Mouse (Mus musculus) T-helper 2 cell (primary cell): ENCODE data around the gene Psmd12.

Source experiments
- in situ Hi-C: fragments of 300-600 bp; cut with MboI, MseI; formaldehyde crosslinking; loops from one replicate; pipeline ENCODE4 v1.15.1; 2025; ENCODE audit warnings: high pct_unique_total_duplicates

Psmd12 gene

GRCm38 (mm10) chr11:107509631-107510338 is 30.5 kb downstream of the Psmd12 start:
- in situ Hi-C loops = loop anchor here (5.0 to 10.0 kb wide), 2 partner anchors 38 to 345 kb away; partner anchors contain the start of gene Helz

- in situ Hi-C loops = loop anchor here (5.0 to 10.0 kb wide), 2 partner anchors 37 to 344 kb away; partner anchors contain the start of gene Helz
These were observed 31.3 kb downstream of the Psmd12 start for GRCm38 (mm10) chr11:107510362-107511269.

- in situ Hi-C loops = loop anchor here (5.0 to 10.0 kb wide), 2 partner anchors 35 to 343 kb away; partner anchors contain the start of gene Helz
These were observed 32.7 kb downstream of the Psmd12 start for GRCm38 (mm10) chr11:107511954-107512353.

GRCm38 (mm10) chr11:107513047-107513446 is 33.8 kb downstream of the Psmd12 start:
- in situ Hi-C loops = loop anchor here (5.0 to 10.0 kb wide), 2 partner anchors 34 to 342 kb away; partner anchors contain the start of gene Helz

GRCm38 (mm10) chr11:107516387-107516786 is 37.1 kb downstream of the Psmd12 start:
- in situ Hi-C loops = loop anchor here (10.0 kb wide), 1 partner anchor 338 kb away; no protein-coding TSS in a partner anchor

DNA sequence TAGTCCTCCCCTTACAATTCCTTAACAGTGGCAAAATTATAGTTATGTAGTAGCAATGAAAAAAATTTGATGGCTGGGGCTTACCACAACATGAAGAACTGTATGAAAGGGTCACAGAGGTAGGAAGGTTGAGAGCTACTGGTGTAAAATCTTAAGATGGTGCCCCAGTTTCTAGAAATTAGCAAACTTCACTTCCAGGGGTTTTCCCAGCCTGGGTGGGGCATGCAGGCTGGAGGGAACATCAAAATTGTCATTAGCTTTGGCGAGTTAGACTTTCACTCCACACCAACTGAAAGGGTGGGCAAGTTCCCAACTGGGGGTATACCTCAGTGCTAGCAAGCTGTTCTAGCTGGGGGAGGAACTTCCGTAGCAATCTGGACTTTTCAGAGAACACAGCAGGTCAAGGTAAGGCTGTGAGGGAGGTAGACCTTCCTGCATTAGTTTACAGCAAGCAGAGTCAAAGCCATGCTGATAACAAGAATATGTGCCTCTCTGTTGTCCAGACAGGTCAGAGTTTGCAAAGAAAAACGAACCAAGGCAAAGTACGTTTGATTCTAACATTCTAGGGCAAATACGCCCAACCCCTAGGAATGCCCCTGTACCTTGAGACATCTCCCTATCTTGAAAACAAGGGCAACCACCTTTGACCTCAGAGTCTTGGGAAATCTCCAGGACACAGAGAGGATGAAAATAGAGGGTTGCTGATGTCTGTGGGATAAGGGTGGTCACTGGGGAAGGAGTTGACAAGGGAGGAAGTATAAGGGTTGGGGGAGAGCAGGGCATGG is 39.6 kb downstream of the Psmd12 start:
- in situ Hi-C loops = loop anchor here (10.0 kb wide), 1 partner anchor 336 kb away; no protein-coding TSS in a partner anchor

DNA sequence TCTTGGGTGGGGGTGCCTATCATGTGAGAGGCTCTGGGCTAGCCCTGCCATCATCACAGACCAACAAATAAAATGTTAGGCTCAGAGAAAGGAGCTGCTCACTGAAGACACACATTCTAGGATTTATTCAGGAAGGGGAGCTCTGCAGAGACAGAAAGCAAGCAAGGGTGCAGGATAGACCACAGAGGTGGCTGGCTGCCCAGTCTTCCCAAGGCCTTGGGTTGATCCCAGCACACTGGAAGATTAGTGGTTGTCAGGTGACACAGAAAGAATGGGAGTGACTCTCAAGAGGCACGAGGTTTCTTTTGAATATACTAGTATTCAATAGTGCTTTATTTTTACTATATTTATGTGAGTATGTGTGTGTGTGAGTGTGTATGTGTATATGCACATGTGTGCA is 41.9 kb downstream of the Psmd12 start:
- in situ Hi-C loops = no loop called here

DNA sequence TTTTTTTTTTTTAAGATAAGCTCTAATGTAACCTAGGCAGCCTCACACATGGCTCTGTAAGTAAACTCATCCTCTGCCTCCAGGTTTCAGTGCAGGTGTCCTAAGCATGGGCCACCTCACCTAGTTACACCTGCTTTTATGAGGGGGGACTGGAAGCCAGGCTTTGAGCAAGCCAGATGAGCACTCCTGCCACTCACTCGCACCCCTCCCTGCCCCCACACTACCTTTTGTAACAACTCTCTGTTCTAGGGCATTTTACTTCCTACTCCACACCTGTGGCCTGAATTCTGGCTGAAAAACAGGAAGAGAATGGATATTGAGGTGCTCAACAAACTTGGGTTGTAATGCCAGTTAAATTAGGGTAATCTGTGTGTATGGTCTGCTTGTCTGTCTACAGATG is 45.7 kb downstream of the Psmd12 start:
- in situ Hi-C loops = no loop called here

GRCm38 (mm10) chr11:107527632-107528031 is 48.3 kb downstream of the Psmd12 start:
- in situ Hi-C loops = no loop called here

- in situ Hi-C loops = no loop called here
These were observed 50.0 kb downstream of the Psmd12 start for GRCm38 (mm10) chr11:107529320-107529719.

- in situ Hi-C loops = no loop called here
These were observed 52.2 kb downstream of the Psmd12 start for GRCm38 (mm10) chr11:107531445-107531844.

DNA sequence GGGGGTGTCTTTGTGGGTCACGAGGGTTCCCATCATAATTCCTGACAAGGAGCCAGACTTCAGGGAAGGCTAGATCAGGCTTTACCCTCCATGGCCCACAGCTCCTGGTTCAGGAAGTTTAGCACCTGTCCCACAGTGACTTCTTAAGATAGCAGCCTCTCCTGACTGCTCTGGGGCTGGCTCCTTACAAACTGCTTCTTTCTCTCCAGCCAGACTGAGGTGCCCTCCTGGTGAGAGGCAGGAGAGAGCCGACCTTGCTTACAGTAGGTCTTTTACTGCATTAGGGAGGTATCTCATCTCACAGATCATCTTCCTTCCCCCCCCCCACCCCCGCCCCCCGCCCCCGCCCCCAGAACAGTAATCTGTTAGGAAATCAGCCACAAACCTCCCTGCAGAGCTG is 53.0 kb downstream of the Psmd12 start:
- in situ Hi-C loops = no loop called here

DNA sequence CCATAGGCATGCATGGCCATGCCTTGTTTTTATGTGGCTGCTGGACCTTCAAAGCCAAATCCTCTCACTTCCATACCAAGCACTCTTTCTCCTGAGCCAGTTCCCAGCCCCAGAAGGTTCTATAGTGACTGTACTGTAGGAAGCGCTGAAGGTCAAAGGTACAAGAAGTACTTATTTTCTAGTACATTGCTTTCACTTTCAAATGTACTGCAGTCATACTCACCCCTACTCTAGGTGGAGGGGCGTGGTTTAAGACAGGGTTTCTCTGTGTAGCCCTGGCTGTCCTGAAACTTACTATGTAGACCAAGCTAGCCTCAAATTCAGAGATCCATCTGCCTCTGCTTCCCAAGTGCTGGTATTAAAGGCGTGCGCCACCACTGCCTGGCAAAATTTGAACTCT is 59.7 kb downstream of the Psmd12 start:
- in situ Hi-C loops = no loop called here

GRCm38 (mm10) chr11:107540339-107540738 is 61.1 kb downstream of the Psmd12 start:
- in situ Hi-C loops = no loop called here

DNA sequence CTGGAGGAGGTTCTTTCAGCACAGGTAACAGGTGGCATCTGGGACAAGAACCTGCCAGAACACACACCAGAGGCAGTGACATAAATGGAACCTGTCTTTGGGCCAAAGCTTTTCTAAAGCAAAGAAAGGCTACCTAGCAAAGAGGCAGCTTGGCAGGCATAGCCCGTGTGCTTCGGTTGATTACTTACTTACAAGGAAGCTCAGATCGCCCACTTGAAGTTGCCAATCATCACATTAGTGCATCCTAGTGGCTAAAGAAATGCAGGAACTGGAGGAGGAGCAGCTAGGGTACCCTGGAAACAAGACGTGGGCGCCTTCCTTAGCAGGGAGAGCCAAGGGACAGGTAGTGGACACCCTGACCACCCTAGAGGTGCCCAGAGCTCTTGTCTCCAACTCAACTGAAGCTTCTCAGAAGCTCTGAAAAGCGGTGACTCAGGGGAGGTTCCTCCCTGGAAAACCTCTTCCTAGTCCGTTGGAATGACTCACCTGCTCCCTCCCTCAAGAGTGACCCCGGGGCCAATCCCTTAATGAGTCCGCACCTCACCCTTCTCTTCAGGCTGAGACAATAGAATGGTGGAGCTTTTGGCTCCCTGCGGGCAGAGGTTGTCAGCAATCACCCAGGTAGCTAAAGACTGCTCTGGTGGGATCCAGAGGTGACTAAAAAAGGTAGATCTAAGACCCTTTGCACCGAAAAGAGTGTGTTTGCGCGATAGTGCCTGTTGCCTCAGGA is 66.6 kb downstream of the Psmd12 start:
- in situ Hi-C loops = loop anchor here (5.0 kb wide), 1 partner anchor 34 kb away; no protein-coding TSS in a partner anchor

DNA sequence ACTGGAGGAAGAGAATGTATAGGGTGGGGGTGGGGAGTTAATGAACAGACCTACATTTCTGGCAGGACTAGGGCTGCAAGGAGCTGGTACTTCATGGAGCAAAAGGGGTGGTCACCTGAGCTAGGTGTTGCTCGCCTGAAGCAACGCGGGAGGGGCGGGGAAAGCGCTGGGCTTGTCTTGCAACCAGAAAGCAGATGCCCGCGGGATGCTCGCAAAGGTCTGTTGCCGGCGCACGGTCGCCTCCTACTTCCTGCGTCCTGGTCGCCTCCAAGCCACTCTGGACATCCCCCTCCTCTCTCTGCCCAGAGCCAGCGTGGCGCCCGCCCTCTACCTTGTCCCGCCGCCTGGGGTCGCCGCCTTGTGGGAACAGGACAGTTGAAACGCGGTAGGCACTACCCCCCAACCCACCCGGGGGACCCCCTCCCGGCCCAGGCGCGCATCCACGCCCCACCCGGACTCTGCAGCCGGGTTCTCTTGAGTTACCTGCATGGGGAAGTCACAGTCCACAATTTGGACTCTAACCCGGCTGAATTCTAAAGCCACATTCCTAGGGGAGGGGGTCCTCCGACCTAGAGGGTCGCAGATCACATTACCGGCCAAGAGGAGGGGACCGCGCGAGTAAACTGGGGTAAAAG is 67.5 kb downstream of the Psmd12 start:
- in situ Hi-C loops = loop anchor here (5.0 kb wide), 1 partner anchor 34 kb away; no protein-coding TSS in a partner anchor

- in situ Hi-C loops = loop anchor here (5.0 kb wide), 1 partner anchor 35 kb away; no protein-coding TSS in a partner anchor
These were observed 68.3 kb downstream of the Psmd12 start, which contains the start of gene Helz for GRCm38 (mm10) chr11:107547351-107548203. Gene Helz (plus strand): TSS chr11:107547930.

DNA sequence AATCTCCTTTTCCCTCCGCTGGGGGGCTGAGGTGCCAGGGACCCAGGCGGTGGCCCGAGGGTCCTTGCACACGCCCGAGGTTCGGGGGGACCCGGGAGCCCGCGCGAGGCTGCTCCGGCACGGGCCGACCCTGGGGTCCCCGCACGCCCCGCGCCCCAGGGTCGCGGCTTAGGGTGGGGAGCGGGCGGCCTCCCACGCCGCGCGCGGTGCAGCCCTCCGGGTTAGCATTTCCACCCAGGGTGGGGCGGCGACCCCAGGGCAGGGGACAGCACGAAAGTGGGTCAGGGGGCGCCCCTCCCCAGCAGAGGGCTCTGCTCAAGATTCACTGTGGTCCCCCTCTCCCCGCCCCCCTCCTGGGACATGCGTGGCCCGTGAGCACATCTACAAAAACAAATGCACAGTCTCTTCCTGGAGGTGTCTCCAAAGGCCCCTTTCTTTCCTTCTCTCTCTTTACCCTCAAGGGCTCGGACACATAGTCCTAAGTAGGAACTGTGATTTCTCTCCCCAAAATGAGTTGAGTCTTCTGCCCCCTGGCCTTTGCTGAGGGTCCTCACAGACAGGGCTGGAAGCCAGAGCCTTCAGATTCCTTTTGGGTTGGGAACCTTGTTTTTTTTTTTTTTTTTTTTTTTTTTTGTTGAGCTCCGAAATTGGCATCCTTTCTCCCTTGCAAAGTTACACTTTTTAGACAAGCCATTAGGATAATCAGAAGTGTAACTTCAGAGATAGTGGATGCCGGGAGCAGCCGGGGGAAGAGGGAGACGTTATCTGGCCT is 69.1 kb downstream of the Psmd12 start:
- in situ Hi-C loops = loop anchor here (5.0 kb wide), 1 partner anchor 36 kb away; no protein-coding TSS in a partner anchor
